In the genomic region with DNA sequence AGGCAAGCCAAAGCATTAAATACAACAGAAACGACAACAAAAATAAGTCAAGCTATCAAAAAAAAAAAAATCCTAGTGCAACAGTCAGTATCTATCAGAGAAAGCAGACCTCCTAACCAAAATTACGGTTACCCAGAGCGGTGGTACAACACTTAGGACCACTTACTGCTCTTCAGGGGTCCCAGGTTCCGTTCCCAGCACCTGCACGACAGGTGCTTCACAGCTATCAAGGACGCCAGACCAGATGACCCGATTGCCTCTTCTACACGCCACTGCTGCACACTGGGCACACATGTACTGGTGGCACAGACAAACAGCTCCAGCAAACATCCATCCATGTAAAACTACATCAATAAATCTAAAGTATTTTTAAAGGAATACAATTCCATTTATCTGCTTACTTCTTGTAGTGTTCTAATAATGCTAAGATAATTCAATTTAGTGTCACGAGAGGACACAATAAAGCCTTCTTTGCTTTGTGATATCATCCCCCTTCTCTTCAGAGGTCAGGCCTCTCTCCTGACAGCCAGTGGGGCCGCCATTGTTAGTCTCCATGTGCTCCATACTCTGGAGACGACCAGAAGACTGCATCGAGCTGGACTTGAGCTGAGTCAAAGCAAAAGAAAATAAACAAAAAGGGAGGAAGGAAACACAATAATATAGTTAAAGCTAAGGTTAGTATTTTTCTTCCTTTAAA, we compare ENCODE assay signal across 13 mouse cellular contexts. TPM values are rescaled to one million over a fixed set of nuclear protein-coding genes. Genes with fewer than 3 reads are reported as not detected.
A peak's percentile ranks its signal among the peaks of the same experiment; 100 is the strongest.
DNase-seq lines count a peak whose midpoint lies in the region; ATAC-seq and TF ChIP-seq lines count a peak whose summit lies in the region.
"Had no signal": no experiment of that assay in that cellular context is flagged by ENCODE, and none has a peak within 500 bp of the region (broad histone marks: within the 10 kb centered on the region; RNA-seq: fewer than 3 reads in every experiment).

No protein-coding gene starts in this region.

- WGBS in forebrain, postnatal 0 days = 87% methylated on average over 12 of the region's 12 CpGs
- 87% methylated on average over 12 of the region's 12 CpGs for WGBS in forebrain, embryonic 12.5 days
- 59% methylated on average over 12 of the region's 12 CpGs for WGBS in liver, embryonic 16.5 days (ENCODE audit: insufficient replicate concordance)

- no peaks in the 10 kb centered on the region for H3K9me3 ChIP-seq in forebrain, postnatal 0 days (ENCODE audit: low read length)
- H3K9me3 ChIP-seq in forebrain, embryonic 12.5 days = no peaks in the 10 kb centered on the region
- H3K9me3 ChIP-seq in liver, embryonic 16.5 days (replicated peaks; ENCODE audit: control insufficient read depth, low read length) = no peaks in the 10 kb centered on the region
- H3K9me3 ChIP-seq: hindbrain, embryonic 10.5 days; midbrain, embryonic 12.5 days; stomach, embryonic 15.5 days had no signal

- TF ChIP-seq CTCF in forebrain, postnatal 0 days (IDR thresholded peaks at IDR 0.05; ENCODE audit: low read depth) = no peak
- no peak for TF ChIP-seq CTCF in layer of hippocampus, adult 2 months (conservative IDR thresholded peaks at IDR 0.05)

- no peak overlapping the region for H3K4me2 ChIP-seq in forebrain, postnatal 0 days (ENCODE audit: low read depth)
- no peak overlapping the region for H3K4me2 ChIP-seq in forebrain, embryonic 12.5 days
- H3K4me2 ChIP-seq in liver, embryonic 16.5 days (ENCODE audit: low read depth, low read length) = peak overlapping the region; percentile 73
- H3K4me2 ChIP-seq: midbrain, embryonic 12.5 days had no signal

- H3K9ac ChIP-seq in forebrain, postnatal 0 days = no peak overlapping the region
- H3K9ac ChIP-seq in forebrain, embryonic 12.5 days = no peak overlapping the region
- peak overlapping the region; percentile 65 for H3K9ac ChIP-seq in liver, embryonic 16.5 days (ENCODE audit: low read depth, low read length)
- H3K9ac ChIP-seq: midbrain, embryonic 12.5 days; stomach, embryonic 15.5 days had no signal

- no peak overlapping the region for H3K4me3 ChIP-seq in forebrain, postnatal 0 days (ENCODE audit: low read depth, low read length)
- H3K4me3 ChIP-seq in forebrain, embryonic 12.5 days (replicated peaks) = no peak overlapping the region
- no peak overlapping the region for H3K4me3 ChIP-seq in layer of hippocampus, adult 2 months
- H3K4me3 ChIP-seq in liver, embryonic 16.5 days (ENCODE audit: low read depth, low read length) = peak overlapping the region; percentile 67
- H3K4me3 ChIP-seq: hindbrain, embryonic 10.5 days; midbrain, embryonic 12.5 days; stomach, embryonic 15.5 days had no signal

- no peaks in the 10 kb centered on the region for H3K27me3 ChIP-seq in forebrain, postnatal 0 days (ENCODE audit: insufficient read depth, low read length)
- H3K27me3 ChIP-seq in forebrain, embryonic 12.5 days = no peaks in the 10 kb centered on the region
- no peaks in the 10 kb centered on the region for H3K27me3 ChIP-seq in liver, embryonic 16.5 days (ENCODE audit: control insufficient read depth, insufficient read depth, low read depth, low read length)
- H3K27me3 ChIP-seq: midbrain, embryonic 12.5 days; stomach, embryonic 15.5 days had no signal

- no peak for DNase-seq in forebrain, postnatal 0 days
- DNase-seq in layer of hippocampus, adult 2 months (ENCODE audit: low spot score in 2 of 2) = no peak
- no peak for DNase-seq in layer of hippocampus, adult 9-11 months
- no peak for DNase-seq in T-cell, adult 2 months (ENCODE audit: low spot score)
- no peak for DNase-seq in left cerebral cortex, adult 18-20 months (ENCODE audit: low spot score in 2 of 2)
- DNase-seq: cerebellum, adult 11 months had no signal

- 0 out of 2 replicates have a peak overlapping the region, but pooled peaks have one; percentile 9 for H3K27ac ChIP-seq in forebrain, postnatal 0 days (ENCODE audit: low read depth, low read length)
- no peak overlapping the region for H3K27ac ChIP-seq in forebrain, embryonic 12.5 days
- H3K27ac ChIP-seq in layer of hippocampus, adult 2 months = peak overlapping the region; percentile 29; the same call in 1 of the 2 replicates
- peak overlapping the region; percentile 63 for H3K27ac ChIP-seq in liver, embryonic 16.5 days (ENCODE audit: low read length)
- H3K27ac ChIP-seq: midbrain, embryonic 12.5 days had no signal

- no peaks in the 10 kb centered on the region for H3K36me3 ChIP-seq in forebrain, postnatal 0 days (ENCODE audit: insufficient read depth)
- no peaks in the 10 kb centered on the region for H3K36me3 ChIP-seq in forebrain, embryonic 12.5 days (replicated peaks)
- H3K36me3 ChIP-seq in liver, embryonic 16.5 days (ENCODE audit: control insufficient read depth, insufficient read depth) = peaks cover 8% of the 10 kb centered on the region
- H3K36me3 ChIP-seq: hindbrain, embryonic 10.5 days; midbrain, embryonic 12.5 days; stomach, embryonic 15.5 days had no signal

- H3K4me1 ChIP-seq in forebrain, postnatal 0 days (ENCODE audit: insufficient read depth) = peaks cover 4% of the 10 kb centered on the region; the same call in 1 of the 2 replicates
- H3K4me1 ChIP-seq in forebrain, embryonic 12.5 days = peaks cover 41% of the 10 kb centered on the region
- H3K4me1 ChIP-seq in liver, embryonic 16.5 days (ENCODE audit: control insufficient read depth, low read depth, low read length) = peaks cover 59% of the 10 kb centered on the region

- no peak for ATAC-seq in forebrain, postnatal 0 days
- no peak for ATAC-seq in forebrain, embryonic 12.5 days (ENCODE audit: low FRiP score)
- ATAC-seq in erythroblast, adult 5-6 weeks (replicated peaks; ENCODE audit: low FRiP score, poor library complexity, severe bottlenecking) = peak; percentile 56; the same call in 1 of the 2 replicates
- no peak for ATAC-seq in liver, embryonic 16.5 days (ENCODE audit: low read depth)
- ATAC-seq: intestine, embryonic 16.5 days had no signal

RNA-seq across cellular contexts. Expression of a gene that starts 12.2 kb away (rescaled TPM):
- total RNA-seq in forebrain, postnatal 0 days (2014; rRNA removed) = 10.7 and 15.7 TPM in 2 replicates
- polyA plus RNA-seq in forebrain, postnatal 0 days (2015; fragmentation: Nextera tagmentation; extraction: Ambion mirVana) = 7.5 and 9.8 TPM in 2 replicates
- polyA plus RNA-seq in forebrain, embryonic 12.5 days (2016; fragmentation: Nextera tagmentation; extraction: Ambion mirVana) = 15.3 and 15.6 TPM in 2 replicates
- 10 to 100 TPM; 14.8 to 17.5 TPM for total RNA-seq in layer of hippocampus, adult 2 months (2021)
- total RNA-seq in erythroblast, adult 5-6 weeks (2015; ENCODE audit: low replicate concordance) = 4.4 and 7.5 TPM in 2 replicates
- total RNA-seq in erythroblast, adult 5-6 weeks (2017; ENCODE audit: low replicate concordance) = 2.0 and 2.5 TPM in 2 replicates
- 6.1 and 7.2 TPM in 2 replicates for polyA plus RNA-seq in liver, embryonic 16.5 days (2015; fragmentation: Nextera tagmentation; extraction: Ambion mirVana)
- 10 to 100 TPM; 12.8 to 16.1 TPM for total RNA-seq in left cerebral cortex, adult 18-20 months (2021)
